In the genomic region with DNA sequence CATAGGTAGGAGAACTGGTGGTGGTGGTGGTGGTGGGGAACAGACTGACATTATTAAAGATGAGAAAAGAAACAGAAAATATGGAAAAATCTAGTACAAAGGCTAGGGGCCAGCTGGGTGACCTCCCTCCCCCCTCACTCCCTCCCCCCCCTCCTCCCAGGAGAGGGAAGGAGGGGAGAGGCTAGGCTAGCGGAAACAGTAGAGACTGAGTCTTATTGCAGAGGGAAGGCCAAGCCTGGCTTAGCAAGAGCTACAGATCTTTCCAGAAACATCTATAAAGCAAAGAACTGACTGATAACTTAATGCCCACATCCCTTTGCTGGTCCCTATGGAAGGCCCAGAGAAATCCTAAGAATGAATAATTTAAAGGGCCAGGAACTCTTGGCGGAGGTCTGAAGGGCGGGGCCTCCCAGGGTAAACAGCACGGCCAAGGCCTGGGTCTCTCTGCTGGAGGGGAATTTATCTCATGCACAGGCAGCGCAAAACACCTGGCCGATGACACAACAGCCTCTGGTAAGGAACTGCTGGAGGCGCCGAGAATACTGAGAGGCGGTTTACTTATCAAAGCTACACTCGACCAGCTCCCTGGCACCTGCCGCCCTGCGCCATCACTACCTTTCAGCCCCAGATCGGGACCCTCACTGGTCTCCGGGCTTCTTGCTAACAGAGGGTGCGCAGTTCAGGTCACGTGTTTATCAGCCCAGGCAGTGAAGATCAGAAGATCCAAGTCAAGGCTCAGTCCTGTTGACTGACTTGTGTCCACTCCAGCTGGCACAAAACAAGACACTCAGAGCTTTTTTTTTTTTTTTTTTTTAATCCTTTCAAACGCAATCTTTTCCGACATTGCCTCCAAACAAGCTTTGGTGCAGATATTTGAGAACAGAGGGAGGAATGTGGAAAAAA, we compare ENCODE assay signal across 9 mouse cellular contexts. TPM values are rescaled to one million over a fixed set of nuclear protein-coding genes. Genes with fewer than 3 reads are reported as not detected.
DNase-seq lines count a peak whose midpoint lies in the region; ATAC-seq lines count a peak whose summit lies in the region.
"Had no signal": no experiment of that assay in that cellular context is flagged by ENCODE, and none has a peak within 500 bp of the region (broad histone marks: within the 10 kb centered on the region; RNA-seq: fewer than 3 reads in every experiment).

No protein-coding gene starts in this region.

- DNase-seq in kidney, adult 18-20 months = no peak
- DNase-seq in intestine, embryonic 14.5 days (ENCODE audit: low spot score) = peak; percentile 66
- DNase-seq in neural tube, embryonic 10.5 days (ENCODE audit: extremely low spot score, low spot score) = peak; percentile 35
- no peak for DNase-seq in layer of hippocampus, adult 8-10 months (ENCODE audit: low spot score in 2 of 2)
- DNase-seq in thymus, adult 18-20 months = no peak
- DNase-seq in right cerebral cortex, postnatal 14 days = no peak

- peak overlapping the region; percentile 77 for H3K27ac ChIP-seq in kidney, embryonic 15.5 days
- peak overlapping the region; percentile 98 for H3K27ac ChIP-seq in brown adipose tissue, adult 24 weeks (replicated peaks; ENCODE audit: low read depth, low read length)
- peak overlapping the region; percentile 14; the same call in 1 of the 2 replicates for H3K27ac ChIP-seq in intestine, embryonic 14.5 days (ENCODE audit: low read depth)

- peaks cover 25% of the 10 kb centered on the region for H3K36me3 ChIP-seq in kidney, embryonic 15.5 days
- H3K36me3 ChIP-seq in intestine, embryonic 14.5 days (ENCODE audit: control insufficient read depth, insufficient read depth, low read length) = peaks cover 18% of the 10 kb centered on the region

- ATAC-seq in kidney, embryonic 15.5 days (replicated peaks; ENCODE audit: low FRiP score) = no peak
- ATAC-seq in intestine, embryonic 14.5 days (replicated peaks; ENCODE audit: low FRiP score, low TSS enrichment, low read depth) = peak; percentile 37; the same call in 1 of the 2 replicates

- 0 out of 2 replicates have a peak overlapping the region, but pooled peaks have one; percentile 15 for H3K9ac ChIP-seq in kidney, embryonic 15.5 days
- H3K9ac ChIP-seq in intestine, embryonic 14.5 days (ENCODE audit: low read length) = no peak overlapping the region

- H3K4me3 ChIP-seq in kidney, embryonic 15.5 days (replicated peaks) = 0 out of 2 replicates have a peak overlapping the region, but pooled peaks have one; percentile 4
- peak overlapping the region; percentile 26 for H3K4me3 ChIP-seq in brown adipose tissue, adult 24 weeks (ENCODE audit: insufficient read depth, low read depth, low read length)
- H3K4me3 ChIP-seq in intestine, embryonic 14.5 days (ENCODE audit: low read depth, low read length) = no peak overlapping the region
- H3K4me3 ChIP-seq: megakaryocyte, embryonic 14.5 days had no signal

- peak overlapping the region; percentile 37 for H3K4me2 ChIP-seq in kidney, embryonic 15.5 days
- peak overlapping the region; percentile 28 for H3K4me2 ChIP-seq in intestine, embryonic 14.5 days (ENCODE audit: low read length)

- no peaks in the 10 kb centered on the region for H3K9me3 ChIP-seq in kidney, embryonic 15.5 days (replicated peaks)
- H3K9me3 ChIP-seq in intestine, embryonic 14.5 days (ENCODE audit: control insufficient read depth, low read length) = no peaks in the 10 kb centered on the region
- H3K9me3 ChIP-seq: megakaryocyte, embryonic 14.5 days had no signal

- H3K27me3 ChIP-seq in kidney, embryonic 15.5 days = peaks cover 12% of the 10 kb centered on the region
- H3K27me3 ChIP-seq in intestine, embryonic 14.5 days (replicated peaks; ENCODE audit: control insufficient read depth, insufficient read depth, low read length) = peaks cover 14% of the 10 kb centered on the region

- 14% methylated on average over 18 of the region's 18 CpGs for WGBS in kidney, embryonic 15.5 days
- WGBS in intestine, embryonic 14.5 days = 11% methylated on average over 18 of the region's 18 CpGs

- peaks cover 55% of the 10 kb centered on the region for H3K4me1 ChIP-seq in kidney, embryonic 15.5 days
- H3K4me1 ChIP-seq in brown adipose tissue, adult 24 weeks (ENCODE audit: control insufficient read depth, insufficient read depth, insufficient read length, low read length) = peaks cover 6% of the 10 kb centered on the region; the same call in 1 of the 2 replicates
- peaks cover 21% of the 10 kb centered on the region for H3K4me1 ChIP-seq in intestine, embryonic 14.5 days (replicated peaks; ENCODE audit: control insufficient read depth, insufficient read depth, low read length)

RNA-seq across cellular contexts. Expression of gene Irs3, which starts 4.4 kb away (rescaled TPM):
- 0.80 and 0.82 TPM in 2 replicates for polyA plus RNA-seq in kidney, embryonic 15.5 days (2015; fragmentation: Nextera tagmentation; extraction: Ambion mirVana)
- 22.0 and 26.4 TPM in 2 replicates for polyA plus RNA-seq in brown adipose tissue, adult 24 weeks (2012; ENCODE audit: insufficient read depth, insufficient read length, missing spikeins)
- 0.08 TPM in 1 of 2 replicates, not detected in the other for polyA plus RNA-seq in intestine, embryonic 14.5 days (2014; fragmentation: Nextera tagmentation; extraction: Ambion mirVana)
- total RNA-seq in layer of hippocampus, adult 8-10 months (2022) = under 1 TPM; 0.12 to 0.49 (median 0.28) TPM

RNA-seq across cellular contexts. Expression of gene Sap25, which starts 8.8 kb away (rescaled TPM):
- 8.2 and 10.5 TPM in 2 replicates for polyA plus RNA-seq in kidney, embryonic 15.5 days (2015; fragmentation: Nextera tagmentation; extraction: Ambion mirVana)
- polyA plus RNA-seq in brown adipose tissue, adult 24 weeks (2012; ENCODE audit: insufficient read depth, insufficient read length, missing spikeins) = 2.0 TPM in 1 of 2 replicates, not detected in the other
- 6.9 and 10.2 TPM in 2 replicates for polyA plus RNA-seq in intestine, embryonic 14.5 days (2014; fragmentation: Nextera tagmentation; extraction: Ambion mirVana)
- total RNA-seq in layer of hippocampus, adult 8-10 months (2022) = 10 to 100 TPM in 3 of 4 experiments, 1 to 10 TPM in 1; 8.0 to 14.2 (median 10.6) TPM

RNA-seq across cellular contexts. Expression of gene Gm20605, which starts 20.9 kb away (rescaled TPM):
- polyA plus RNA-seq in kidney, embryonic 15.5 days (2015; fragmentation: Nextera tagmentation; extraction: Ambion mirVana) = 10.4 and 13.1 TPM in 2 replicates
- polyA plus RNA-seq in brown adipose tissue, adult 24 weeks (2012; ENCODE audit: insufficient read depth, insufficient read length, missing spikeins) = 0.95 and 2.3 TPM in 2 replicates
- 9.2 and 10.1 TPM in 2 replicates for polyA plus RNA-seq in intestine, embryonic 14.5 days (2014; fragmentation: Nextera tagmentation; extraction: Ambion mirVana)
- total RNA-seq in layer of hippocampus, adult 8-10 months (2022) = 10 to 100 TPM; 14.7 to 24.8 (median 19.2) TPM

RNA-seq across cellular contexts. Expression of gene Lrch4, which starts 21.0 kb away (rescaled TPM):
- polyA plus RNA-seq in kidney, embryonic 15.5 days (2015; fragmentation: Nextera tagmentation; extraction: Ambion mirVana) = 47.4 and 50.6 TPM in 2 replicates
- polyA plus RNA-seq in brown adipose tissue, adult 24 weeks (2012; ENCODE audit: insufficient read depth, insufficient read length, missing spikeins) = 11.5 and 13.6 TPM in 2 replicates
- polyA plus RNA-seq in intestine, embryonic 14.5 days (2014; fragmentation: Nextera tagmentation; extraction: Ambion mirVana) = 31.2 and 35.3 TPM in 2 replicates
- 10 to 100 TPM; 18.8 to 26.8 (median 22.5) TPM for total RNA-seq in layer of hippocampus, adult 8-10 months (2022)

RNA-seq across cellular contexts. Expression of gene Fbxo24, which starts 21.1 kb away (rescaled TPM):
- polyA plus RNA-seq in kidney, embryonic 15.5 days (2015; fragmentation: Nextera tagmentation; extraction: Ambion mirVana) = 0.16 and 0.17 TPM in 2 replicates
- polyA plus RNA-seq in brown adipose tissue, adult 24 weeks (2012; ENCODE audit: insufficient read depth, insufficient read length, missing spikeins) = not detected in 2 replicates
- 0.11 and 0.28 TPM in 2 replicates for polyA plus RNA-seq in intestine, embryonic 14.5 days (2014; fragmentation: Nextera tagmentation; extraction: Ambion mirVana)
- under 1 TPM; 0.22 to 0.69 (median 0.34) TPM for total RNA-seq in layer of hippocampus, adult 8-10 months (2022)

Comparison
In these comparisons a context has a peak if more than half of its experiments do, and no peak if none do; other contexts are left out.
1. H3K27ac ChIP-seq: peak in every context shown above with its lines; median percentile 98 in brown adipose tissue, adult 24 weeks; 77 in kidney, embryonic 15.5 days; 14 in intestine, embryonic 14.5 days.
2. DNase-seq: peak in intestine, embryonic 14.5 days (single experiment) and neural tube, embryonic 10.5 days (single experiment); none in kidney, adult 18-20 months (single experiment), layer of hippocampus, adult 8-10 months (0 of 2), thymus, adult 18-20 months (0 of 2) and right cerebral cortex, postnatal 14 days (single experiment).
3. RNA of gene Irs3, which starts 4.4 kb away (polyA plus RNA-seq): 22.0 to 26.4 TPM in brown adipose tissue, adult 24 weeks; 0.80 to 0.82 TPM in kidney, embryonic 15.5 days and 0.08 TPM in intestine, embryonic 14.5 days; every median in the first group is over 10 times any median in the second.